Mouse (Mus musculus): ENCODE measurements around the gene Brpf3. TPM values are rescaled to one million over a fixed set of nuclear protein-coding genes. Genes with fewer than 3 reads are reported as not detected.
"Not testable (repeated sequence)": the region's sequence is repeated elsewhere in the genome, so short reads cannot be mapped to it uniquely, and the experiment has no call there.

Gene Brpf3
- total RNA-seq, 2 experiments from 2014 or later: 12.5 to 20.2 TPM

DNA sequence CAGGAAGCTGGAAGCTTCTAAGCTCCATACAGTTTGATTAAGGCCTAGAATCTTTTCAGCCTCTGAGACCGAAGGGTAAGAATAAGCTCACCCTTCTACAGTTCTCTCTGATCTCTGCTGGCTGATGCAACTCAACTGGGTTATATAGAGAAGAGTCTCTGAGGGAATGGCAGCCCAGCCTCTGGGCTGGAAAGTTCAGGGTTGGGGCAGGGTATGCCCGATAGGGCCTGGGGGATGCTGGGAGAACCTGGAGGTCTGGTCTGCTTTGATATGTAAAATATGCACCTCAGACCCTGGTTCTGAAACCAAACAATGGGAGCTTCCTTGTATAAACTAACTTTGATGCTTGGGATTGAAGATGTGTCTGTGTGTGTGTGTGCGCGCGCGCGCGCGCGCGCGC lies 13.4 kb upstream of the Brpf3 start:
- no peak for DNase-seq
- intact Hi-C loops (cut with DNase I): no loop called here

DNA sequence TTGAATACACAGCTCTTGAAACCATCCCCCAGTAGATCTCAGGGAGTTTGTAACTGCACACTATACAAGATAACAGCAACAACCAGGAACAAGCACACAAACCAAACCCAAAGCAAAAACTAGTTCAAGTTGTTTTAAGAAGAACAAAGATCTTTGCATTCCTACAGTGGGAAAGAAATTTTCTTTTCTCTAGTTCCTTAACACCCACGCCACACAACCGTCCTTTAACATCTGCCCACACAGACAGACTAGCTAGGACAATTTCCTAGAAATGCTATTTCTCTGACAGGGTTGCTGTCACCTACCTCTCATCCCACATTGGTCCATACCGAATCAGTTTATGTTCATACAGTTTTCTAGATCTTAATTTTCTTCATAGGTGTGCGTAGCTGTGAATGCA lies 3.9 kb upstream of the Brpf3 start:
- DNase-seq: no peak
- intact Hi-C loops (cut with DNase I): no loop called here

DNA sequence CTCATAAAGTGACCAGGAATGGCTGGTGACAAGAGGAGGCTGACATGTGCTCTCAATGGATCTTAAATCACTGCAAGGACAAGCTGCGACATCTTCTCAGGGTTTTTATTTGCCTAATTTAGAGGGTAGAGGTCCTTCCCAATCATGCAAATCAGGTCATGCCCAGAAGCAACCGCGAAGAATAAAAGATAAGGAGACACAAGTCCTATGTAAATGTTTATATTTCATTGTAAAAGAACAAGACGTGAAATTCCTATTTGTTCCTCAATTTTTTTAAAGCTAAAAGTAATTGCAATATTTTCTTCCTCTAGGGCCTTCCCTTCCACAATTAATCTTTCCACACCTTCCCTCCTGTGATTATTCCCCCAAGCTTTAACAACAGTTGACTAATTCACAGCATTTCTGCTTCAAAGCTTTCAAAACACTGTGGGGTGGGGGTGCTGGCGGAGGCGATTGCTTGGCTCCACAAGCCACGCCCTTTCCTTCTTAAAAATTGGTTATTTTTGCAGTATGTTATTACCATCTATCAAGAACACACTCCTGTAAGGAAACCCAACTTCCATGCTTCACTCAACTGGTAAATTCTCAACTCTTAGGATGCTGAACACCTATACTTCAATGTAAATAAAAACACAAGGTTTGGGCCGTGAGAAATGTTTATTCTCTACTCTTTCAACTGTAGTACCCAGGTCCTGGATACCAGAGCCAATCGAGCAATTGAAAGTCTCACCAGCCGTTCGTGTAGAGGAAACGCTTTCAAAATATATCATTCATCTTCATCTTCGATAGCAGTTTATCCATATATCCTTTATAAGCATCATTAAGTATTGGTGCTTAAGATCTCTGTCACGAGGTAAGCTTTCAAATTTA lies 1.4 kb upstream of the Brpf3 start:
- intact Hi-C loops (cut with DNase I): loop anchor here (5.0 kb wide), 1 partner anchor 107 kb away; the partner anchor contains the start of genes Mapk14 and Slc26a8
- DNase-seq: no peak

DNA sequence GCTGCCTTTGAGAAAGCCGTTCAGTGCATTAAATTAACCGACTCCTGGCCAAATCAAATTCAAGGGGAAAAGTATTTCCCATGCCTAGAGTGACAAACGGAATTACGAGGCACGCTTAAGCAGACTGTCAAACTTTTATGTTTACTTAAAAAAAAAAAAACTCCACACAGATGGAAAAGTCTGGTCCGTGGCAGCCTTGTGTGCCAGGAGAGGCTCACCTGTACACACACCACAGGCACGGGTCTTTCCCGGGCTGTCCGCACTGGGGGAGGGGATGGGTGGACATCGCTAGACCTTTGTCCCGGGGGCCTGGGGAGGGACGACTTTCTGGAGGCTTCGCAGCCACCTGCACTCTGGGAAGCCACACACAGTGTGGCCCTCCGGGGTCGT lies 614 bp upstream of the Brpf3 start:
- intact Hi-C loops (cut with DNase I): loop anchor here (5.0 kb wide), 1 partner anchor 108 kb away; the partner anchor contains the start of genes Mapk14 and Slc26a8
- DNase-seq: no peak

DNA sequence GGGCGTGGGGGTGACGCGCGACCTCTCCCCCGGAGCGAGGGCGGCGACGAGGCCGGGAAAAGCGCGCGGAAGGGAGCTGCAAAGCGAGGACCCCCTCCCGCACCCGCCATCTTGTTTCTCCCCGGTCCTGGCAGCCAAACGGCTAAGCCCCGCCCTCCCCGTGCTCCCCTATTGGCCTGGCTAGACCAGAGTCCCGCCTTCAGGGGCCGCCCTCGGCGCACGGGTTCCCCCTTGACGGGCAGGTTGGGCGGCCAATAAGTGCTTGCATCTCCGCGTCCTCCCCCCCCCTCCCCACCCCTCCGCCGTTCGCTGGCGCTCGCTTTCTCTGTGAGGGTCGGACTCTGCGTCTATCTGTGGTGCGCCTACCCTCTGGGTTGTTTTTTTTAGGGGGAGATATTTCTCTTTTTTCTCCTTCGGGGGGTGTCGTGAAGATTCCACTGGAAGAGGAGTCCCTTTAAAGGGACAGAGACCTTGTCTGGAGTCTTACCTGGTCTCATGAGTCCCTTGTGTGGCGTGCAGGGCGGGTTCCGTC lies 650 bp downstream of the Brpf3 start:
- intact Hi-C loops (cut with DNase I): loop anchor here (1.0 to 5.0 kb wide), 2 partner anchors 39 to 109 kb away; partner anchors contain the start of genes Mapk14 and Slc26a8
- DNase-seq: peak; percentile 97 to 100

DNA sequence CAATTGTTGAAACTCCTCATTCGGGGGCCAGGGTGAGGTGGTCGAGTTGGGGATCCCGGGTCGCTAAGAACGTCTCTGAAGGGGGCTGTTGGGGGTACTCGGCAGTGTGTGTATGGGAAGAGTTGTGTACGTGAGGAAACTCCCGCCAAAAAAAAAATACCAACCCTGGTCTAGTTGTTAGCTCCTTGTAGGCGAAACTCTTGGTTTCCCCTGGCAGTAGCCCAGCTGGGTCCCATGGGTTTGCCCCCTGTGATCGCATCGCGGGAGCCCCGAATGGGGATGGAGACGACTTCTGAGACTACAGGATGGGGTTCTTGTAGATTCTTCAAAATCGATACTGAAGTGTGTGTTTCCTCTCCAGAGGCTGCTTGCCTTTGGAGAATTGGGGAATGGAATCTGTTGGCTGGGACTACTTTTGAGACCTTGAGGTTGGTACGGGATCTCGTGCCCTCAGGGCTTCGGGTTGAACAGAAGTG lies 1.2 kb downstream of the Brpf3 start:
- DNase-seq: no peak
- intact Hi-C loops (cut with DNase I): loop anchor here (5.0 kb wide), 1 partner anchor 110 kb away; the partner anchor contains the start of genes Mapk14 and Slc26a8

DNA sequence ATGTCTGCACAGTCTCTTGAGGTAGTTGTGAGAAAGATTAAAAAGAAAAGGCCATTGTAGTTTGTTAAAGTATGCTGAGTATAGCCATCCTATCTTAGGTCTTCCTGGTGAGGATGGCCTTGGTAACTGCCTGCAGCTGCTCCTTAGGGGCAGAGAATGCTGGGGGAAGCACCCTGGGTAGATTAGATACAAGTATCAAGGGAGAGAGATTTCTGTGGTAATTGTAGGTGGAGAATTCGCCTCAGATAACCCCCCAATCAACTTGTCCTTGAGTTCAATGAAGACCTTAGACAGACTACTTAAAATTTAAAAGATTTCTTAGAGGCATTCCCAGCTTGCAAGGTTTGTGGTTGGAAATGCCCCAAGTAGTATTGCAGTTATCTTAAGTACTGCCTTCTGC lies 2.4 kb downstream of the Brpf3 start:
- DNase-seq: no peak
- intact Hi-C loops (cut with DNase I): loop anchor here (5.0 kb wide), 1 partner anchor 111 kb away; the partner anchor contains the start of genes Mapk14 and Slc26a8

DNA sequence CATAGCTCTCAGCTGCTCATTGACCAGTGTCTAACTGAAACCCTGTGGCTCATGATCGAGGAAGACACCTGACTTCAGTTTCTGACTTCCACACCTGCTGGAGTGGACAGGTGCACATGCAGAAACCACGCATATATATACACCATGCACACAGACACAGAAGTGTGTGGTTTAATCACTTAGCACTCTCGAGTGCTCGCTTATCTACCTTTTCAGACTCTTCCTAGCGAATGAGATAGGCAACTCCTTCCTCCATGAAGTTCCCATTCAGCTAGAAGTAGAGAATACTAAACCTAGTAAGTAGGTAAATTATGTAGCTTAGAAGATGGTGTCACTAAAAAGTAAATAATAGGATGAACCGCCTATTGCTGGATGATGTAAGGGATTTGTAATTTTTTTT lies 4.1 kb downstream of the Brpf3 start:
- no peak for DNase-seq
- intact Hi-C loops (cut with DNase I): loop anchor here (5.0 kb wide), 1 partner anchor 113 kb away; the partner anchor contains the start of genes Mapk14 and Slc26a8

DNA sequence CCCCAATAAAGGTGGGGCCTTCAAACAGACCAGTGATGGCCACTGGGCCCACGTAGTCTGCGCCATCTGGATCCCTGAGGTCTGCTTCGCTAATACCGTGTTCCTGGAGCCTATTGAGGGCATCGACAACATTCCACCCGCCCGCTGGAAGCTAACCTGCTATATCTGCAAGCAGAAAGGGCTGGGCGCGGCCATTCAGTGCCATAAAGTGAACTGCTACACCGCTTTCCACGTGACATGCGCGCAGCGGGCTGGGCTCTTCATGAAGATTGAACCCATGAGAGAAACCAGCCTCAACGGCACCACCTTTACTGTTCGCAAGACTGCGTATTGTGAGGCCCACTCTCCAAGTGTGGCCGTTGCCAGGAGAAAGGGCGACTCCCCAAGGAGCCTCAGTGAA lies 5.9 kb downstream of the Brpf3 start:
- no peak for DNase-seq
- intact Hi-C loops (cut with DNase I): no loop called here

DNA sequence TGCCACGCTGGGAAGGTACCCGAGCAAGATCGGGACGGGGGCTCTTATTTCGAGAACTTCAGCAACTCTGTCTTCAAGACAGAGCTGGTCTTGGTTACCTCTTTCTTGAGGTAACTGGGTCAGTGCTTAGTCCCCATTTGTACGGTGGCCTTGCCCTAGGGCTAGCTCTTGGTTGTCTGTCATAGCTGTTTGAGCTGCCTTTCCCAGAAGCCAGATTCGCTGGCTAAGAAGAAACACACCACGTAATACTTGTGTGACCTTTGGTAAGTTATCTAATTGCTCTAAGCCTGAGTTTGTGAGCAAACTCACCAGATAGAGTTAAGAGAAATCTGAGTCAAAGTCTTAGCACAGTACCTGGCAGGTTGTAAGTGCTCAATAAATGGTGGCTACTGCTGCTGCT lies 7.8 kb downstream of the Brpf3 start:
- intact Hi-C loops (cut with DNase I): no loop called here
- no peak for DNase-seq

DNA sequence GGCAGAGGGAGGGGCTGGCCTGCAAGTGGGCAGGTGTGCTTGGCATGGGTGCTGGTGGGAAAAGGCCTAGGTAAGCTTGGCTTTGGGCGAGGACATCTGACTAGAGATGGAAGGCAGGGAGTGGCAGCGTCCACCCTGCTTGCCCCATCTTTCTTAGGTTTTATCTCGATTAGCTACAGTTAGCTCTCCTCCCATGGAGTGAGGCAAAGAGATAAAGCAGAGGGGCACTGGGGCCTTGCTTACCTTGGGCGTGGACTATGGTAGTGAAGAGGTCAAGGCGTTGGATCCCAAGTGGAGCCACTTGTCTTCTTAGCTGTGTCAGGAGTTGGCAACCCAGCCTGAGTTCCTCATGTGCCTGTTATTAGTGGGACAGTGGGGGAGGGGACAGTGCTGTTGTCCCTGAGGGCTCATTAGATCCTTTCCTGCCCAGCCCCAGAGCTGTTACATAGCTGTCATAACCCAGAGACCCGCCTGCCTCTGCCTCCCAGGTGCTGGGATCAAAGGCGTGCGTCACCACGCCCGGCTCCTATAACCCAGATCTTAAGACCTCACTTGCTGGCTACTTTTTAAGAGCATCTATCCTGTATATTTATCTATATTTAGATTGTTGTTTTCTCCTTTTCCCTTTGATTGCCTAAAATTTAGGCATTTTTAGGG lies 8.4 kb downstream of the Brpf3 start:
- intact Hi-C loops (cut with DNase I): no loop called here
- DNase-seq: no peak

DNA sequence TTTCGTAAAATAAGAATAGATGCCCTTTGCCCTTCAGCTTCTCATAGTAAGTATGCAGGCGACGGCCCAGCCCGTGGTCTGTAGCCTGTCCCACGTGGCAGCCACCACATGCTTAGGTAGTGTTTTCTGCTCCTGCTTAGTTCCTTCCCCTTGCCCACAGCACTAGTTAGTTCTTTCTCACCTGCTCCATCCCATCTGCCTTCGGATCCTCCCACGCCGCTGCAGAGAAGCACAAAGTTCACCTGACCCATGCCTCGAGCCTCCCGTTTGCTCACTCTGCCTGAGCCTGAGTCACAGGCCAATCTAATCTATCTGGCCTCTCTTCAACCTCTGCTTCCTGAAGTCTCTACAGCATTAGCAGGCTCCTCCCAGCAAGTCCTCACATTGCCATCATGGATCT lies 11.5 kb downstream of the Brpf3 start:
- no peak for DNase-seq
- intact Hi-C loops (cut with DNase I): no loop called here

DNA sequence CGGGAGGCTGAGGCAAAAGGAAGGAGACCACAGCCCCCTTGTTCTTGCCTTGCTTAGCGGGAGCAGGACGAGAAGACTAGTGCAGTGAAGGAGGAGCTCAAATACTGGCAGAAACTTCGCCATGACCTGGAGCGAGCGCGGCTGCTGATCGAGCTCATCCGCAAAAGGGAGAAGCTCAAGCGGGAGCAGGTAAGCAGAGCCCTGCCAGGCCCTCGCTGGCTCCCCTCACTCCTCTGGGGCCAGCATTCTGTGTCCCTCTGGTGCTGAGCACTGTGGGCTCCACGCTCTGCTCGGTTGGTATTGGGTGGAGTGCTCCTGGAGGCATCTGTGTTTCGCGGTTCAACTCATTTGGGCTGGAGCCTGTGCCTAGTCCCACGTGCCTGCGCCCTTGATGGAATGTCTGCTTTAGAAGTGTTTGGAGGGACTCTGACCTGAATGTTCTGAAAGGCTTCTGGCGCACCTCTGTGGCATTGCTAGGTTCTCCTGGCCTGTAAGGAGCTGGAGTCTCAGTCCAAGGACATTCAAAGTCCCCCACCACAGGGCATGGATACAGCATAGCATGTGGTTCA lies 13.7 kb downstream of the Brpf3 start:
- DNase-seq: no peak
- intact Hi-C loops (cut with DNase I): no loop called here

DNA sequence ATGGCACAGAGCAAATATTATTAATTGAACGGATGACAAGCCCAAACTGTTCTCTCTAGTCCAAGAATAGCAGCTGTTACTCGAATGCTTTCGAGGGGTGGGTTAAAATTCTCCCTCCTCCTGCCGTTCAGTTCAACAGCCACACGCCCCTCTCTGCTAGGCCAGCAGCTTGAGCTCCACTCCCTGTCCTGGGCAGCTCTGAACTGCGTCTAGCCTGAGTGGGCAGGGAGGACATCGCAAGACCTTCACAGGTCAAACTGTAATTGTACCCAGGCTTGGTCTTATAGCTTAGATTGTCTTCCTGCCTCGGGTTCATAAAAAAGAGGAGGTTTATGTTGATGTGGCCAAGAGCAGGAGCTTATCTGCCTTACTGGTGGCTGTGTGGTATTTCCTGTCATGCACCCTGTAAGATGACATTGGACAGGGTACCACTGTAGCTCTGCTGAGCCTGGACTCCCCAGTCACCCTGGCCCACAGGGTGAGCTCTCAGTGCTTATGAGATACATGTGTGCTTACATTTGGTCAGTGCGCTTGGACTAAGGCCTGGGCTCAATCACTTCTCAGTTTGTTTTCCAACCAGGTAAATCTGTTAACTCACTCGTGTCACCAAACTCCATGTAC lies 14.6 kb downstream of the Brpf3 start:
- no peak for DNase-seq
- intact Hi-C loops (cut with DNase I): no loop called here

DNA sequence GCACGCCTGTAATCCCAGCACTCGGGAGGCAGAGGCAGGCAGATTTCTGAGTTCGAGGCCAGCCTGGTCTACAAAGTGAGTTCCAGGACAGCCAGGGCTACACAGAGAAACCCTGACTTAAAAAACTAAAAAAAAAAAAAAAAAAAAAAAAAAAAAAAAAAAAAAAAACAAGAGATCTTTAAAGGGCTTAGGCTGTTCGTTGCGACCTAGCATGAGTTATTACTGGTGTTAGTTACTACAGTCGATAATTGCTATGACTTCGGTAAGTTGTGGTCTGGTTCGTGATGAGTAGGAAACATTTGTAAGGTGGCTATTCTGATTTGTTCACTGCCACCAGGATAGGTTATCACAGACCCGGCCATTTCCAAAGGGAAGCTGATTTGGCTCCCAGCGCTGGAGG lies 15.4 kb downstream of the Brpf3 start:
- intact Hi-C loops (cut with DNase I); DNase-seq: not testable (repeated sequence)

DNA sequence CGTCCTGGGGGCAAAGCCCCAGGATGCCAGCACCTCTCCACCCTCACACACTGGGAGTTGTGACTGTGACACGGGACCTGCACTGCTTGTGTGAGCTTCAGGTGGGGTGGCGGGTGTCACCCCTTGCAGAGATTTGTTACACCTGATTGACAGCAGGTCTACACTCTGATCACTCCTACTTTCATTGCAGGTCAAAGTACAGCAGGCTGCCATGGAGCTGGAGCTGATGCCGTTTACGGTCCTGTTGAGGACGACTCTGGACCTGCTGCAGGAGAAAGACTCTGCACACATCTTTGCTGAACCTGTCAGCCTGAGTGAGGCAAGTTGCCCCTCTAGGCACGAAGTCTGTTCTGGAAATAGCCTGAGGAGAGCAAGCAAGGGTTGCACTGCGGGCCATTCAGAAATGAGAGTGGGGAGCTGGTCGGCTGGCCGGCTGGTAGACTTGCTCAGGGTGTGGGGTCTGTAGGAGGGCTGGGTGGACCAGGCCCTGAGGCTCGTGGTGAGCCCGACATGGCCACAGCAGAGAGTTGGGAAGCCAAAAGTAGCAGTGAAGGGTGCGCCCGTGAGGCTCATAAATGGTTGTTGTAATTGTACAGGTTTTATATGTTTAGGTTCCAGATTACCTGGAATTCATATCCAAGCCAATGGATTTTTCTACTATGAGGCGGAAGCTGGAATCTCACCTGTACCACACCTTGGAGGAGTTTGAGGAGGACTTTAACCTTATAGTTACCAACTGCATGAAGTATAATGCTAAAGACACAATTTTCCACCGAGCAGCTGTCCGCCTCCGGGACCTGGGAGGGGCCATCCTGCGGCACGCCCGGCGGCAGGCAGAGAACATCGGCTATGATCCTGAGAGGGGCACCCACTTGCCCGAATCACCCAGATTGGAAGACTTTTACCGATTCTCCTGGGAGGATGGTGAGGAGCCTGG lies 16.3 kb downstream of the Brpf3 start:
- intact Hi-C loops (cut with DNase I): no loop called here
- DNase-seq: no peak

DNA sequence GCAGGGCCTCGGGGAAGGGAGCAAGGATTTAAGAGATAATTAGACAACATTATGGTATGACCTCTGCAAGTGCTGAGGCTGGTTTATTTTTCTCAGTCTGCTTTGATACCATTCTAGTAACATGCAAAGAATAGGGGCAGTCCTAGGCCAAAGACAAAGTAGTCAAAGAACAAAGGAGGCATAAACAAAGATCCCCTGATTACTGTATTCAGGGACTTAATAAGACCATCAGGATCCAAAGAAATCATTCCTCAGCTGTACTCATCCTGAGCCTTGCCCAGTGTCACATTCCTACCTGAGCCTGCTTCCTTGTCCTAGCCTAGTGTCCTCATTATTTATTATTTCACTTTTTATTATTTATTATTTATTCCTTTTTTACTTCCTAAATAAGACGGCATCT lies 19.3 kb downstream of the Brpf3 start:
- no peak for DNase-seq
- intact Hi-C loops (cut with DNase I): no loop called here

DNA sequence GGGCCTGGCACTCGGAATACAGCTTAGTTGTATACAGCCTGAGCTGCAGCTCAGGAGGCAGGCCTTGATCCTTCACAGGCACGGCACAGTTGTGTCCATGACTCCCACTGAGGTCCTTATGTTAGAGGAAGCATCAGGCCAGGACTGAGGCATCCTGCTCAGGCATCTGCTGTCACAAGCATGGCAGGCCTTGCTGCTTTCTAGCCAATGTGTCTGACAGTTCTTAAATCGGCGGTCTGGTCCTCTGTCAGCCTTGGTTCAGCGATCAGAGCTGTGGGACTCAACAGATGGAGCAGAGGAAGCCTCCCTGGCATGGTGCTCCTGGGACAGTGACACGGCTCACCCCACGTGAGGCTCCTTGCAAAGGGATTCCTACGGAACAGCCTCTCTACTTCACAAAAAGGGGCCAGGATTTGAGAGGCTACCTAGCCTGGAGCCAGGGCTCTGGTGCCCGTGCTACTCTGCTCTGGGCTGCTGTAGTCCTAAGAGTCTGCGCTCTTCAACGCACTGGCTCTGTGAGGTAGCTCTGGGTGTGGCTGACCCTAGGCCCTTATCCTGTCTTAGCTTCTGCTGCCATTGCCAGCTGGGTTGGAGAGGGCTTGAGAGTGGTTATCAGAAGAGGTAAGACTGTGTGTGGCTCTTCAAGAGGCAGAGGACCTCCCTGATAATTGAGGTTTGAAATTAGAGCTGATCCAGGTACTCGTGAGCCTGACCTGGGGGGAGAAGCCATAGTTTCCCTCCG lies 22.3 kb downstream of the Brpf3 start:
- intact Hi-C loops (cut with DNase I): no loop called here
- no peak for DNase-seq

DNA sequence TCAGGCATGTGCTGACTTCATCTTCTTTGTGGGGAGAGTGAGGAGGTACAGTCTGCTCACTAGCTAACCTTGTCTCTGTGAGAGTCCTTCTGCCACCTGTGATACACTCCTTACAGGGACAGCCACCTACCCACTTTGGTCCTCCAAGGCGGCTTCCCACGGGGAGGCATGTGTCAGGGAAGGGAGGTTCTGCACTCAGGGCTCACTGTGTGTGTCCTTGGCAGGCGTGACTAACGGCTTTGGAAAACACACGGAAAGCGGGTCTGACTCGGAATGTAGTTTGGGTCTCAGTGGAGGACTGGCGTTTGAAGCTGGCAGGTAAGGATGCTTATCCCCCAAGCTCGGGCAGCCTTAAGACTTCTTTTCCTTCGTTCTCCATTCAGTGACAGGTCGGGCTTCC lies 22.9 kb downstream of the Brpf3 start:
- no peak for DNase-seq
- intact Hi-C loops (cut with DNase I): no loop called here
